Mouse (Mus musculus): ENCODE results near the gene Gm15737. TPM values are rescaled to one million over a fixed set of nuclear protein-coding genes. Genes with fewer than 3 reads are reported as not detected.

The Gm15737 gene
- polyA plus RNA-seq, 1 experiment from 2014 or later = 0.06 TPM

GRCm38 (mm10) chr6:92909361-92909760 lies 40.2 kb downstream of the Gm15737 start:
- 71% methylated on average over 8 of the region's 8 CpGs for WGBS

DNA sequence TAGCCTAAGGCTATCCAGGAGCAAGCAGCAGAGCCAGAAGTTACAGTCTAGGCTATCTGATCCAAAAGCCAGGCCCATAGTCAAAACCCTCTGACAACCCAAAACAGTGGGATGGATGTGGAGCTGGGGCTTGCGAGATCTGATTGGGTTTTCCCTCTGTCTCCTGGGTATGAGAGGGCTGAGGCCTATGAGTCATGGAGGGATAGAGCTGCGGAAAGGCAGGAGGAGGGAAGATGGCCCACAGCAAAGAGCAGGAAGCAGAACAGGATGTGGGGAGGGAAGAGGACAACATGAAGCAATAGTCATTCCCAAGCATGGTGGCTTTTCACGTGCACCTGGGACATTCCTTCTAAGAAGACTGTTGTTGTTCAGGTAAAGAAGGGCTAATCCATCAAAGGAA lies 41.5 kb downstream of the Gm15737 start:
- H3K9me3 ChIP-seq = no peaks in the 10 kb centered on the region
- H3K4me3 ChIP-seq (replicated peaks) = no peak overlapping the region
- H3K9ac ChIP-seq (replicated peaks) = no peak overlapping the region
- ATAC-seq (ENCODE audit: insufficient number of reproducible peaks, insufficient read depth, low FRiP score, low TSS enrichment, low read depth) = no peak
- WGBS = 86% methylated on average over 3 of the region's 3 CpGs
- no peak overlapping the region for H3K27ac ChIP-seq
- H3K4me1 ChIP-seq (replicated peaks) = no peaks in the 10 kb centered on the region
- H3K4me2 ChIP-seq = no peak overlapping the region
- H3K27me3 ChIP-seq = no peaks in the 10 kb centered on the region
- peaks cover 21% of the 10 kb centered on the region for H3K36me3 ChIP-seq

More at GRCm38 (mm10) chr6:92909361-92909760, 40.2 kb downstream of the Gm15737 start:
- H3K4me2 ChIP-seq = no peak overlapping the region
- H3K36me3 ChIP-seq = peaks cover 33% of the 10 kb centered on the region
- no peak overlapping the region for H3K27ac ChIP-seq
- H3K9me3 ChIP-seq = no peaks in the 10 kb centered on the region
- H3K9ac ChIP-seq (replicated peaks) = no peak overlapping the region
- no peak overlapping the region for H3K4me3 ChIP-seq (replicated peaks)
- H3K4me1 ChIP-seq (replicated peaks) = no peaks in the 10 kb centered on the region
- H3K27me3 ChIP-seq = no peaks in the 10 kb centered on the region
- no peak for ATAC-seq (ENCODE audit: insufficient number of reproducible peaks, insufficient read depth, low FRiP score, low TSS enrichment, low read depth)

DNA sequence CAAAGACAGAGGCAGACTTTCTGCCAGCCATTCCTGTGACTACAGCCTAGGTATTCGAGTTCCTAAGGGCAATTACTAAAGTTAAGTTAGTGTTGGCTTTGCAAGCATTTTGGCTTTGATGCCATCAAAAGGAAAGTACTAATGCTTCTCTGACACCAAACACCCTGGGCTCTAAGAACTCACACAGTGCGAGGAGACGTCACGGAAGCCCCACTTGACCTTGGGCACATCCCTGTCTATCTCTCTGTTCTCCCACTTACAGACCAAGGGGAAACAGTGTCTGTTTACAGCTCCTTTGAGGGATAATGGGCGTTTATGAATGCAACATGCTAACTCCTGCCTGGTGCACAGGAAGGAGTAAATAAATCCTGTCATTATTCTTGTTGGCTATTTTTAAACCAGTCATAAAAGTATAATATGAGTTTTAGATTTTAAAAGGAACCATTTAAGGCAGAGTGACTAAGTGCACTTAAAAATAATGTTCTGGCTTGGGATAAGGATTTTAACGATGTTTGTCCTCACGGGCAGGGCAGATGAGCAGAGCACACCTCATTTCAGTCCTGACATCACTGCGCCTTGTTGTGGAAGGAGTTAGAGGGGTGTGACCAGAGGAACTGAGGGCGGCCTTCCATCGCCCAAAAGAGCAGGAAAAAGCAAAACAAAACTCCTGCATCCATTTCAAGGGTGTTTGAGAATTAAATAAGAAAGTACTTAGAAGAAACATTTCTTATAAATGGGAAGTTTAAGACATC lies 52.0 kb downstream of the Gm15737 start:
- Histone ChIP-seq H3K9ac (replicated peaks) (no peak overlapping the region), H3K4me1 (replicated peaks) (peaks cover 26% of the 10 kb centered on the region), H3K27ac (no peak overlapping the region), H3K27me3 (no peaks in the 10 kb centered on the region), H3K4me3 (replicated peaks) (no peak overlapping the region), H3K4me2 (no peak overlapping the region), H3K36me3 (no peaks in the 10 kb centered on the region), H3K9me3 (no peaks in the 10 kb centered on the region)
- no peak for ATAC-seq (ENCODE audit: insufficient number of reproducible peaks, insufficient read depth, low FRiP score, low TSS enrichment, low read depth)
- 35% methylated on average over 10 of the region's 10 CpGs for WGBS

DNA sequence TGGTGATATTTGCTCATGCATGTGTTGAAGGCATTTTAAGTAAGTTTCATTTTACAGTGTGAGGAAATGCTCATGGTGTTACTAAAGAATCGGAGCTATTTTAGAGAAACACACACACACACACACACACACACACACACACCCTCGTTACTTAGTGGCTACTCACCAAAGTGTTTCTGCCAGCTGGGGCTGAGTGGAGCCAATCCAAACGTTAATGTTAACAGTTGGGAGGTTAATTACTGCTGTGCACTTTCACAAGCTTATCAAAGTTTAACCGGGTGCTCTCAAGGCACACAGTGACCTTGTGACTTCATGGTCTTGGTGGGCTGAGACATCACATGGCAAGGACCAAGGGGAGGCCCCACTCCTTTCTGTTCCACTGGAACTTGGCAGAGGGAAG lies 52.7 kb downstream of the Gm15737 start:
- 0 out of 2 replicates have a peak, but pooled peaks cover 3% of the 10 kb centered on the region for H3K36me3 ChIP-seq

GRCm38 (mm10) chr6:92924536-92924935 lies 55.4 kb downstream of the Gm15737 start:
- 51% methylated on average over 8 of the region's 8 CpGs for WGBS
- no peak for ATAC-seq (ENCODE audit: insufficient number of reproducible peaks, insufficient read depth, low FRiP score, low TSS enrichment, low read depth)
- Histone ChIP-seq H3K9ac (replicated peaks) (no peak overlapping the region), H3K36me3 (0 out of 2 replicates have a peak, but pooled peaks cover 3% of the 10 kb centered on the region), H3K4me1 (replicated peaks) (peaks cover 26% of the 10 kb centered on the region), H3K4me2 (no peak overlapping the region), H3K27me3 (no peaks in the 10 kb centered on the region), H3K4me3 (replicated peaks) (no peak overlapping the region), H3K27ac (no peak overlapping the region), H3K9me3 (no peaks in the 10 kb centered on the region)

More for the DNA sequence above, 52.7 kb downstream of the Gm15737 start:
- Histone ChIP-seq H3K4me2 (no peak overlapping the region), H3K9ac (replicated peaks) (no peak overlapping the region), H3K4me1 (replicated peaks) (peaks cover 26% of the 10 kb centered on the region), H3K27ac (no peak overlapping the region), H3K4me3 (replicated peaks) (no peak overlapping the region), H3K9me3 (no peaks in the 10 kb centered on the region), H3K27me3 (no peaks in the 10 kb centered on the region)
- no peak for ATAC-seq (ENCODE audit: insufficient number of reproducible peaks, insufficient read depth, low FRiP score, low TSS enrichment, low read depth)
- 20% methylated on average over 4 of the region's 4 CpGs for WGBS

DNA sequence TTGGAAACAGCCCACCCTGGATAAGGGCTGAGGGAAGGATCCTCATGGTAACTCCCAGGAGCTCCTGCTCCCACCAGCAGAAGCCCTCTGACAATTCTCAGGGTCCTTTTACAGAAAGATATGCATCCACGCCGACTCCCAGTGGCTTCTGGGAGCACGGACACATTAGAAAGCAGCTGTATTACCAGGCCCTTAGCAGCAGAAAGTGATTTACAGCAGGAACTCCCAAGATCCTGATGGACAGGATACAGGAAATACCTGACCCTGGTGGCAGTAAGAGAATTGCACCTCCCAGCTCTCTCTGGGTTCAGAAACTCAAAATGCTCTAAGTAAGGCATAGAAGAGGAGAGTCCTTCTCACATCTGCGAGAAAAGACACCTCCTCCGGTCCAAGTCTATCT lies 59.1 kb downstream of the Gm15737 start:
- no peak overlapping the region for H3K4me2 ChIP-seq
- H3K4me1 ChIP-seq (replicated peaks) = peaks cover 6% of the 10 kb centered on the region; the same call in 1 of the 2 replicates
- no peak overlapping the region for H3K4me3 ChIP-seq (replicated peaks)
- 0 out of 2 replicates have a peak, but pooled peaks cover 10% of the 10 kb centered on the region for H3K36me3 ChIP-seq
- H3K27me3 ChIP-seq = no peaks in the 10 kb centered on the region
- WGBS = 68% methylated on average over 5 of the region's 5 CpGs
- H3K27ac ChIP-seq = no peak overlapping the region
- H3K9me3 ChIP-seq = no peaks in the 10 kb centered on the region
- no peak for ATAC-seq (ENCODE audit: insufficient number of reproducible peaks, insufficient read depth, low FRiP score, low TSS enrichment, low read depth)
- H3K9ac ChIP-seq (replicated peaks) = no peak overlapping the region

Other genes with a start within 250 kb of the Gm15737 start
- gene Prickle2, start 163.2 kb upstream of the Gm15737 start, polyA plus RNA-seq (2016; fragmentation: Nextera tagmentation; extraction: Ambion mirVana) = 6.5 and 7.0 TPM in 2 replicates
- gene A730049H05Rik, start 52.9 kb upstream of the Gm15737 start, polyA plus RNA-seq (2016; fragmentation: Nextera tagmentation; extraction: Ambion mirVana) = 0.35 TPM in 2 replicates
- gene Adamts9, start 74.1 kb downstream of the Gm15737 start, polyA plus RNA-seq (2016; fragmentation: Nextera tagmentation; extraction: Ambion mirVana) = 5.9 and 6.2 TPM in 2 replicates

Data from limb, embryonic 12.5 days (tissue).